Mouse (Mus musculus) cerebellum, adult 2 months (tissue): ENCODE data around the gene Ap4s1. TPM values are rescaled to one million over a fixed set of nuclear protein-coding genes. Genes with fewer than 3 reads are reported as not detected.

ENCODE experiments used
- DNase-seq, 2 experiments: peaks; one replicate each; pipeline ENCODE4 v3.0.0; 2021
- H3K27ac ChIP-seq: fragments of 200-500 bp; 2 replicates; pipeline ENCODE4 v1.5.1; 2012; ENCODE audit warnings: low read length, control low read depth, inconsistent platforms; ENCODE audit not compliant: insufficient read depth
- H3K27me3 ChIP-seq: fragments of 200-500 bp; 2 replicates; pipeline ENCODE4 v1.6.1; 2012; ENCODE audit warnings: inconsistent platforms, mild to moderate bottlenecking, low read length, moderate library complexity; ENCODE audit not compliant: control insufficient read depth, insufficient read depth
- H3K4me1 ChIP-seq: fragments of 200-500 bp; 2 replicates; pipeline ENCODE4 v1.6.1; 2011; ENCODE audit warnings: low read length; ENCODE audit not compliant: control insufficient read depth, insufficient read depth
- H3K4me3 ChIP-seq: fragments of 200-500 bp; replicated peaks from 2 replicates; pipeline ENCODE3; 2011; ENCODE audit warnings: mild to moderate bottlenecking, low read depth, low read length, control low read depth; ENCODE audit not compliant: insufficient read depth
- CTCF ChIP-seq: fragments of 200-500 bp; IDR thresholded peaks from 2 replicates; pipeline ENCODE4 v1.5.1; 2011; ENCODE audit warnings: low read depth, mild to moderate bottlenecking, control low read depth, low read length, moderate library complexity, borderline replicate concordance; ENCODE audit not compliant: insufficient read depth
- POLR2A ChIP-seq: fragments of 200-500 bp; IDR thresholded peaks from 2 replicates; pipeline ENCODE4 v1.6.1; 2011; ENCODE audit warnings: low read length, control low read depth, borderline replicate concordance; ENCODE audit not compliant: insufficient read depth
- WGBS: fragments of 180-500 bp; shearing (Covaris S2); methylation state at CpG from one replicate; pipeline ENCODE4 v1.1.7; 2018; 5-methylcytosine and 5-hydroxymethylcytosine counted together
- polyA plus RNA-seq: library from polyadenylated mRNA; depleted of rRNA; stranded (reverse); fragments of >200 nt; gene quantifications from 2 replicates; pipeline ENCODE4 v1.2.3, GENCODE M21; 2012

Ap4s1 gene
- polyA plus RNA-seq, 1 experiment: 61.6 TPM

DNA sequence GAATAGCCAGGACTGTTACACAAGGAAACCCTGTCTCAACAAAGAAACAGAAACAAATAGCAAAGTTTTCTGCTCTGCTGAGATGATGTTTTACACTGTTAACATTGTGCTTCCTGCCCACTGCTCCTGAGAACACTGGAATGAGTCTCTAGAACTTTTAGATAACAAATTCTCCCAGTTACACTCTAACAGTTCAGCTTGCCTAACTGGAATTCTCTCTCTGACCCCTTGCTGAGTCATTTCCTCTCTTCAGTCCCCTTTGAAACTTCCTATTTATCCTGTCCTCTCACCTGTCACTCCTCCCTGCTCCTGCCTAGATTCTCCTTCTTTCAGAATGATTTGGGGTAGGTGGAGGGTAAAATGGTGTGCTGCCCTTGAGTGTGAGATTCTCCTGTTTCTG is 3.3 kb downstream of the Ap4s1 start:
- TF ChIP-seq CTCF (no peak), POLR2A (no peak)
- no peaks in the 10 kb centered on the region for H3K27me3 ChIP-seq
- DNase-seq: no peak
- no peak overlapping the region for H3K27ac ChIP-seq
- no peak overlapping the region for H3K4me3 ChIP-seq
- H3K4me1 ChIP-seq: peaks cover 6% of the 10 kb centered on the region

DNA sequence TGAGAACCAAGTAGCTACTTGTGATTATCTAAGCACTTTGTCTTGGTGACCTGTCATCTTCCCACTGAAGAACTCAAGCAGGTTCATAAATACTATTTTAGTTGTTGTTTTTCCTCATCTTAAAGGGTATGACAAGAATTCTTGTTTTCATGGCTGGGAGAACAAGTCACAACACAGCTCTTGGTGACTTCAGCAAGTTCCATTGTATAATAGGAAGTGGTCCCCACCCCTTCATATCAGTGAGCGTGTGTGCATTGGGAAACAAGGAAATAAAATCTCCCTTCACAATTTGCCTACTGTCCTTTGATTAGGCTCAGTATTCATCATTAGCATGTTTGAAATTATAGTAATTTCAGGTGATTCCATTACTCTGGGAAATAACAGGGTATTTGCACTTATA is 4.1 kb downstream of the Ap4s1 start:
- Histone ChIP-seq H3K4me3 (no peak overlapping the region), H3K27ac (no peak overlapping the region), H3K4me1 (peaks cover 8% of the 10 kb centered on the region), H3K27me3 (no peaks in the 10 kb centered on the region)
- WGBS: 93% methylated on average over 1 of the region's 1 CpGs
- TF ChIP-seq POLR2A: no peak
- TF ChIP-seq CTCF: no peak
- DNase-seq: no peak

DNA sequence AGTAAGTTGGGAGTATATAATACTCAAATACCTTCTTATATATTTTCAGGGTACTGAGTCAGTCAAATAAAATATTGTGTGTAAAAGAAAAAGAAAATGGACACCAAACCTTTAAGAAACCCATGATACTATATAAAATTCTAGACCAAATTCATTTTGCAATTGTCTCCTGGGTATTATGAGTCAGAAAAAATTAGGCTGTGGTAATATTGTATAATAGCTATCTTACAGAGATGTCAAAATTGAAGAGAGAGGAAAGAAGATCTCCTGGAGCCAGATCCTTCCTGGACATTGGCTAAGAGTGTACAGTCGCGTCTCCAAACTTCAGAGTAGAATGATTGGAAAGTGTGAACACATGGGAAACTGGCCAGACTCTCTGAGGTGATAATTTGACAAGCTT is 5.3 kb downstream of the Ap4s1 start:
- 71% methylated on average over 2 of the region's 2 CpGs for WGBS
- DNase-seq: no peak
- H3K27ac ChIP-seq: no peak overlapping the region
- H3K27me3 ChIP-seq: no peaks in the 10 kb centered on the region
- H3K4me1 ChIP-seq: peaks cover 10% of the 10 kb centered on the region
- no peak for TF ChIP-seq POLR2A
- TF ChIP-seq CTCF: no peak
- H3K4me3 ChIP-seq: no peak overlapping the region

DNA sequence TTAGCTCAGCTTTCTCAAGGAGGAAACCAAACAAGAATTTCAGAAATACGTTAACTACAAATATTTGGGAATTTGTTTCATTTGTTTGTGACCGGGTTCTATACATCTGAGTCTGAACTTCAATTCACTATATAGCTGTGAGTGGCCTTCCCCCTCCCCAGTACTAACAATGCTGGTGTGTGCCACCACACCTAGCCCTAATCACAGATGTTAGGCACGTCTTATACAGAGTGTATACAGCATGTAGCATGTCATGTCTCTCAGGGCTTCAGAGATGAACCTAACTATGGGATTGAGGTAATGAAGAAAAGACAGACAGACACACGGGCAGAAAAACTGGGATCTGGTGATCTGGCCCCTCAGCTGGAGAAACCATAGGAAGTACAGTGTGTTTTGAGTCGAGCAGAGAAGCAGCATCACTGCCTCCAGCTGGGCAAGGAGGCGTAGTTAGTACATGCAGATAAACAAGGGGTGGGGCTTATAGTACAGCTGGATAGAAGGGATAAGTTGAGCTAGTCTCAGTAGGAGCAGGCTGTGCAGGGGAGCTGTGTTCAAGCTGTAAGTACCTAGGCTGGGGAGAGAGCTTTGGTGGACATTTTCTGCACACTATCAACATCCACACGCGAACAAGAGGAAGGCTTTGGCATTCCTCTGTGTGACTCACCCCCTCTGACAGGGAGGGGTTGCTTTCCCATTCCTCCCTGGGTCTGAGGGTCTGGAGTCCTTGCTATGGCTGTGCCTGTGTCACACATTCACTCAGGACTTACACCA is 9.0 kb downstream of the Ap4s1 start:
- 57% methylated on average over 8 of the region's 8 CpGs for WGBS
- peak overlapping the region; percentile 13; the same call in 1 of the 2 replicates for H3K27ac ChIP-seq
- no peaks in the 10 kb centered on the region for H3K27me3 ChIP-seq
- H3K4me1 ChIP-seq: peaks cover 18% of the 10 kb centered on the region
- DNase-seq: no peak
- H3K4me3 ChIP-seq: no peak overlapping the region
- TF ChIP-seq POLR2A (no peak), CTCF (no peak)

- TF ChIP-seq POLR2A (no peak), CTCF (no peak)
- H3K27ac ChIP-seq: no peak overlapping the region
- H3K4me3 ChIP-seq: no peak overlapping the region
- H3K27me3 ChIP-seq: no peaks in the 10 kb centered on the region
- H3K4me1 ChIP-seq: peaks cover 22% of the 10 kb centered on the region
- DNase-seq: no peak
These were observed 10.9 kb downstream of the Ap4s1 start for GRCm38 (mm10) chr12:51701723-51702122.

DNA sequence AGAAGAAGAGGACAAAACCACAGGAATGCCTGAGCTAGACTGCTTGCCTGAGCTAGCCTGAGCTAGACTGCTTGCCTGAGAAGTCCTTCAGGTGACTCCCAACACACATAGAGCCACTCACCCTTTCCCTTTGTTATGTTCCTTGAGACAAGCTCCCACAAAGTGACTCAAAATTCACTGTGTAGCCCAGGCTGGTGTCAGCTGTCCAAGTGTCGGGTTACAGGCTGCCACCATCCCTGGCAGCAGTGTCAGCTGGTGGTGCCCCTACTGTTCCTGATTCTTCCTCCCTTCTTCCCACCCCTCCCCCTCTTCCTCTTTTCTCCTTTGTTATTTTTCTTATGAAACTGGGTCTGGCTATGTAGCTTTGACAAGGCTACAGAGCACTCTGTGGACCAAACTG is 13.0 kb downstream of the Ap4s1 start:
- H3K4me3 ChIP-seq: no peak overlapping the region
- TF ChIP-seq POLR2A: no peak
- TF ChIP-seq CTCF: no peak
- no peak overlapping the region for H3K27ac ChIP-seq
- no peaks in the 10 kb centered on the region for H3K27me3 ChIP-seq
- no peak for DNase-seq
- H3K4me1 ChIP-seq: peaks cover 22% of the 10 kb centered on the region
- 6% methylated on average over 1 of the region's 1 CpGs for WGBS

- TF ChIP-seq POLR2A (no peak), CTCF (no peak; the same call in 1 of the 2 replicates)
- H3K27ac ChIP-seq: no peak overlapping the region
- no peak overlapping the region for H3K4me3 ChIP-seq
- H3K27me3 ChIP-seq: no peaks in the 10 kb centered on the region
- peaks cover 19% of the 10 kb centered on the region for H3K4me1 ChIP-seq
- 80% methylated on average over 7 of the region's 7 CpGs for WGBS
- no peak for DNase-seq
These were observed 13.7 kb downstream of the Ap4s1 start for GRCm38 (mm10) chr12:51704572-51704971.

DNA sequence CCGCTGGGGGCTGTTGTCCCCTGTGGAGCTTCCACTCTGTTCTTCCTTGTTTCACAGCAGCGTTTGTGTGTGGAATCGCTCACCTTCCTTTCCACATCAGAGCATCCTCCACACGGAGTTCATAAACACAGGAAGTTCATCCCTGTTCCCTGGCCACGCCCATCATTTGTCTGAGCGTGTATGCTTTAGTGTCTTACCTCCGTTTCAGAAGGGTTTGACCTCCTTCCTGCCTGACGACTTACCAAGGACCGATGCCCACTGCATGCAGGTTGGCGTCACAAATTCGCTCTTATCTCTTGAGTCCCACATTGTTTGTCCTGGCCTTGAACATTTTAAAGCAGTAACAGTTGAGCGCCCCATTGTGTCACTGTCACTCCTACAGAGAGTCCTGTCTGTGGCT is 14.9 kb downstream of the Ap4s1 start:
- Histone ChIP-seq H3K4me3 (no peak overlapping the region), H3K27me3 (no peaks in the 10 kb centered on the region), H3K27ac (no peak overlapping the region), H3K4me1 (peaks cover 12% of the 10 kb centered on the region)
- 65% methylated on average over 12 of the region's 12 CpGs for WGBS
- no peak for TF ChIP-seq POLR2A
- no peak for TF ChIP-seq CTCF
- no peak for DNase-seq
